Mouse (Mus musculus) liver, embryonic 15.5 days (tissue): Measurements from ENCODE around the gene Hspa1l. TPM values are rescaled to one million over a fixed set of nuclear protein-coding genes. Genes with fewer than 3 reads are reported as not detected.
"Not testable (repeated sequence)": the region's sequence is repeated elsewhere in the genome, so short reads cannot be mapped to it uniquely, and the experiment has no call there.

Source experiments
- ATAC-seq: fragments of 200-750 bp; cut with Nextera tagmentation; 2 replicates; pipeline ENCODE4 v1.8.0; 2017; ENCODE audit warnings: moderate number of reproducible peaks, mild to moderate bottlenecking, moderate library complexity; ENCODE audit not compliant: insufficient read depth
- H3K27ac ChIP-seq: fragments of 300-500 bp; sonication (generic); replicated peaks from 2 replicates; pipeline ENCODE4 v1.5.1; 2015; ENCODE audit warnings: mild to moderate bottlenecking, inconsistent platforms
- H3K27me3 ChIP-seq: fragments of 300-500 bp; sonication (generic); 2 replicates; pipeline ENCODE4 v1.6.1; 2015; ENCODE audit warnings: mild to moderate bottlenecking, inconsistent platforms
- H3K36me3 ChIP-seq: fragments of 300-500 bp; sonication (generic); replicated peaks from 2 replicates; pipeline ENCODE4 v1.6.1; 2015; ENCODE audit warnings: moderate library complexity, mild to moderate bottlenecking, inconsistent platforms
- H3K4me1 ChIP-seq: fragments of 300-500 bp; sonication (generic); replicated peaks from 2 replicates; pipeline ENCODE4 v1.6.1; 2015; ENCODE audit warnings: inconsistent platforms
- H3K4me2 ChIP-seq: fragments of 300-500 bp; sonication (generic); 2 replicates; pipeline ENCODE4 v1.6.1; 2015; ENCODE audit warnings: moderate library complexity, mild to moderate bottlenecking, inconsistent platforms
- H3K4me3 ChIP-seq: fragments of 300-500 bp; sonication (generic); replicated peaks from 2 replicates; pipeline ENCODE4 v1.5.1; 2015; ENCODE audit warnings: mild to moderate bottlenecking, inconsistent platforms
- H3K9ac ChIP-seq: fragments of 300-500 bp; sonication (generic); 2 replicates; pipeline ENCODE4 v1.6.1; 2015; ENCODE audit warnings: moderate library complexity, mild to moderate bottlenecking, inconsistent platforms
- H3K9me3 ChIP-seq: fragments of 300-500 bp; sonication (generic); replicated peaks from 2 replicates; pipeline ENCODE4 v1.6.1; 2016; ENCODE audit warnings: inconsistent platforms
- WGBS: fragments of 180-500 bp; shearing (Covaris S2); methylation state at CpG from one replicate; pipeline ENCODE4 v1.1.7; 2015; ENCODE audit warnings: mixed read lengths; ENCODE audit not compliant: insufficient replicate concordance; 5-methylcytosine and 5-hydroxymethylcytosine counted together
- polyA plus RNA-seq: library from polyadenylated mRNA; unstranded; fragments of >200 nt; fragmentation: Nextera tagmentation; extraction: Ambion mirVana; gene quantifications from 2 replicates; pipeline ENCODE4 v1.2.1, GENCODE M21; 2015

Hspa1l gene
- polyA plus RNA-seq, 1 experiment from 2014 or later: 0.25 TPM

GRCm38 (mm10) chr17:34951636-34952377, 20.7 kb upstream of the Hspa1l start:
- H3K9me3 ChIP-seq: no peaks in the 10 kb centered on the region
- ATAC-seq: peak; percentile 16
- peak overlapping the region; percentile 86 for H3K4me2 ChIP-seq
- peak overlapping the region; percentile 81 for H3K27ac ChIP-seq
- peaks cover 17% of the 10 kb centered on the region for H3K27me3 ChIP-seq
- peaks cover 17% of the 10 kb centered on the region for H3K36me3 ChIP-seq
- WGBS: under 1% methylated on average over 29 of the region's 29 CpGs
- peaks cover 36% of the 10 kb centered on the region for H3K4me1 ChIP-seq
- peak overlapping the region; percentile 78 for H3K9ac ChIP-seq
- H3K4me3 ChIP-seq: peak overlapping the region; percentile 73

GRCm38 (mm10) chr17:34952378-34953040, 20.0 kb upstream of the Hspa1l start:
- Histone ChIP-seq H3K27me3 (peaks cover 24% of the 10 kb centered on the region), H3K36me3 (peaks cover 17% of the 10 kb centered on the region), H3K4me1 (peaks cover 36% of the 10 kb centered on the region), H3K4me2 (peak overlapping the region; percentile 86), H3K27ac (peak overlapping the region; percentile 81), H3K9me3 (no peaks in the 10 kb centered on the region), H3K4me3 (peak overlapping the region; percentile 73), H3K9ac (peak overlapping the region; percentile 78)
- ATAC-seq: peak; percentile 73
- under 1% methylated on average over 23 of the region's 23 CpGs for WGBS

- H3K9me3 ChIP-seq: no peaks in the 10 kb centered on the region
- ATAC-seq: no peak
- H3K36me3 ChIP-seq: peaks cover 17% of the 10 kb centered on the region
- no peak overlapping the region for H3K9ac ChIP-seq
- H3K4me3 ChIP-seq: peak overlapping the region; percentile 73; the same call in 1 of the 2 replicates
- H3K27me3 ChIP-seq: peaks cover 28% of the 10 kb centered on the region
- H3K4me2 ChIP-seq: peak overlapping the region; percentile 86; the same call in 1 of the 2 replicates
- peaks cover 36% of the 10 kb centered on the region for H3K4me1 ChIP-seq
- H3K27ac ChIP-seq: no peak overlapping the region
- WGBS: 63% methylated on average over 3 of the region's 3 CpGs
These were observed 19.2 kb upstream of the Hspa1l start for GRCm38 (mm10) chr17:34953258-34953657.

DNA sequence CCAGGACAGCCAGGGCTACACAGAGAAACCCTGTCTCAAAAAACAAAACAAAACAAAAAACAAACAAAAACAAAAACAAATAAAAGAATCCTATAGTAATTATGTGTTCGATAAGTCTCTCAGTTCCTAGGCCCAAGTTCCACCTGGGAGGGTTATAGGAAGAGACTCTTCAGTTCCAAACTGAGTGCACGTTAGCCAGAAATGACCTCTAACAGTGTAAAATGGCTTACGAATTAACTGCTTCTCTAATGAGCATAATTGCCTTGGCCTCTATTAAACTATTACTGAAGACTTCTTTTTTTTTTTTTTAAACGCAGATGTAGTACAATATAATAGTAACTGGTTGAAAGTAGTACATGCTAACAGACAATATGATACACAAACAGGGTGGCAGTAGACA, 18.6 kb upstream of the Hspa1l start:
- H3K9ac ChIP-seq: no peak overlapping the region
- H3K36me3 ChIP-seq: peaks cover 17% of the 10 kb centered on the region
- H3K27ac ChIP-seq: no peak overlapping the region
- H3K4me2 ChIP-seq: no peak overlapping the region
- H3K27me3 ChIP-seq: peaks cover 32% of the 10 kb centered on the region
- no peak overlapping the region for H3K4me3 ChIP-seq
- WGBS: 72% methylated on average over 4 of the region's 4 CpGs
- peaks cover 32% of the 10 kb centered on the region for H3K4me1 ChIP-seq
- no peak for ATAC-seq
- no peaks in the 10 kb centered on the region for H3K9me3 ChIP-seq

DNA sequence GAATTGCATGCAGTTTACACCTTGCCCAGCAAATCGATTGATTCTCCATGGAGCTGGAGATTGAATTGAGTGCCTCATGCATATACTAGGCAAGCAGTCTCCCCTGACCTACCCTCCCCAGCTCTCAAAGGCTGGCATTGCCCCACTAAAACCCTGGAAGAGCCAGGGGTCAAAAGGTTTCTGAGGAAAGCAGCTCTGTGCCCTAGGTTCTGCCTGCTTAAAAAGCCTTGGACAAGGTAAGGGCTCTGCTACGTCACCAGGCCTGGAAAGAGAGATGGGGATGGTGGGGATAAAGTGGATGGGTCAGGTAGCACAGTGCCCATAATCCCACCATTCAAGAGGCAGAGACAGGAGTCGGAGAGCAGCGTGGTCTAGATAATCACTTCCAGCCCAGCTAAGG, 17.7 kb upstream of the Hspa1l start:
- no peak overlapping the region for H3K27ac ChIP-seq
- no peak for ATAC-seq
- H3K36me3 ChIP-seq: peaks cover 12% of the 10 kb centered on the region
- no peak overlapping the region for H3K9ac ChIP-seq
- peaks cover 34% of the 10 kb centered on the region for H3K4me1 ChIP-seq
- no peaks in the 10 kb centered on the region for H3K9me3 ChIP-seq
- H3K4me2 ChIP-seq: no peak overlapping the region
- H3K4me3 ChIP-seq: no peak overlapping the region
- H3K27me3 ChIP-seq: peaks cover 40% of the 10 kb centered on the region
- 72% methylated on average over 4 of the region's 4 CpGs for WGBS

DNA sequence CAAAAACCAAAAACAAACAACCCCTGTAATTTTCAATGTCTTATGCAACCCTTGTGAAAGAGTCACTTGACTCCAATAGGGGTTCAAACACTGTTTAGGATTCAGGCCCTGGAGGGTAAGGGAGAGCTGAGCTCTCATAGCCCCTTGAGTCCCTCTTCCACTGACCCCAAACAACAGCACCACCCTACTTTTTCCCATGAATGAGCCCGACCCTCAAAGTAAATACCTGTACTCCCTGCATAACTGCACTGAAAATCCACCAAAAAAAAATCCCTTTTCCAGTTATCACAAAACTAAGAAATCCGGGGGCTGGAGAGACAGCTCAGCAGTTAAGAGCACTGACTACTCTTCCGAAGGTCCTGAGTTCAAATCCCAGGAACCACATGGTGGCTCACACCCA, 16.6 kb upstream of the Hspa1l start:
- WGBS: 54% methylated on average over 3 of the region's 3 CpGs

DNA sequence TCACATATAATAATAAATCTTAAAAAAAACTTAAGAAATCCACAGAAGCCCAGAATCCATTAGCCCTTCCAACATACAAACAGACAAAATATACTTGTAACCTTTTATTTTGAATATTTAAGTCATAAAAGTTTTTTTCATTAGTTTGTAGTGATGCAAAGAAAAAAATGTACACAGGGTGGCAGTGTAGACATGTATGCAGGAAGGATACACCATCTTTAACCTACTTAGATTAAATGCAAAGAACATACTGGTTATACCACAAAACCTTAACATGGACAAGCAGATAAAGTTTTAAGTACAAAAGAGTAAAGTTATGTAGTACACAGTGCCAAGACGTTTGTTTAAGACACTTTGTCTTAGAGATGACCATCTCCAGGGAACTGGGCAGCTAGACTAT, 16.2 kb upstream of the Hspa1l start:
- WGBS: 9% methylated on average over 1 of the region's 1 CpGs
- no peak overlapping the region for H3K27ac ChIP-seq

More for the DNA sequence above, 16.6 kb upstream of the Hspa1l start:
- Histone ChIP-seq H3K4me1 (peaks cover 32% of the 10 kb centered on the region), H3K4me2 (no peak overlapping the region), H3K27ac (no peak overlapping the region), H3K9me3 (no peaks in the 10 kb centered on the region), H3K4me3 (no peak overlapping the region), H3K27me3 (peaks cover 50% of the 10 kb centered on the region), H3K36me3 (peaks cover 1% of the 10 kb centered on the region), H3K9ac (no peak overlapping the region)
- ATAC-seq: no peak

GRCm38 (mm10) chr17:34957291-34957690, 15.2 kb upstream of the Hspa1l start:
- not testable (repeated sequence) for H3K4me2 ChIP-seq, H3K9me3 ChIP-seq, H3K27ac ChIP-seq, H3K4me3 ChIP-seq, H3K9ac ChIP-seq, H3K36me3 ChIP-seq, ATAC-seq
- 28% methylated on average over 37 of the region's 40 CpGs for WGBS
- peaks cover 62% of the 10 kb centered on the region for H3K27me3 ChIP-seq
- peaks cover 19% of the 10 kb centered on the region for H3K4me1 ChIP-seq

More for the DNA sequence above, 16.2 kb upstream of the Hspa1l start:
- H3K4me2 ChIP-seq: no peak overlapping the region
- H3K4me1 ChIP-seq: peaks cover 27% of the 10 kb centered on the region
- H3K9ac ChIP-seq: no peak overlapping the region
- peaks cover 53% of the 10 kb centered on the region for H3K27me3 ChIP-seq
- no peaks in the 10 kb centered on the region for H3K36me3 ChIP-seq
- no peak overlapping the region for H3K4me3 ChIP-seq
- ATAC-seq: no peak
- H3K9me3 ChIP-seq: no peaks in the 10 kb centered on the region

DNA sequence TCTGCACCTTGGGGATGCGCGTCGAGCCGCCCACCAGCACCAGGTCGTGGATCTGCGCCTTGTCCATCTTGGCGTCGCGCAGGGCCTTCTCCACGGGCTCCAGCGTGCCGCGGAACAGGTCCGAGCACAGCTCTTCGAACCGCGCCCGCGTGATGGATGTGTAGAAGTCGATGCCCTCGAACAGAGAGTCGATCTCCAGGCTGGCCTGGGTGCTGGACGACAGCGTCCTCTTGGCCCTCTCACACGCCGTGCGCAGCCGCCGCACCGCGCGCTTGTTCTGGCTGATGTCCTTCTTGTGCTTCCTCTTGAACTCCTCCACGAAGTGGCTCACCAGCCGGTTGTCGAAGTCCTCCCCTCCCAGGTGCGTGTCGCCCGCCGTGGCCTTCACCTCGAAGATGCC, 14.5 kb upstream of the Hspa1l start:
- not testable (repeated sequence) for ATAC-seq, H3K9me3 ChIP-seq, H3K27ac ChIP-seq, H3K4me3 ChIP-seq, H3K9ac ChIP-seq, H3K4me2 ChIP-seq, H3K36me3 ChIP-seq
- Histone ChIP-seq H3K27me3 (peaks cover 68% of the 10 kb centered on the region), H3K4me1 (peaks cover 17% of the 10 kb centered on the region)
- 28% methylated on average over 30 of the region's 40 CpGs for WGBS

DNA sequence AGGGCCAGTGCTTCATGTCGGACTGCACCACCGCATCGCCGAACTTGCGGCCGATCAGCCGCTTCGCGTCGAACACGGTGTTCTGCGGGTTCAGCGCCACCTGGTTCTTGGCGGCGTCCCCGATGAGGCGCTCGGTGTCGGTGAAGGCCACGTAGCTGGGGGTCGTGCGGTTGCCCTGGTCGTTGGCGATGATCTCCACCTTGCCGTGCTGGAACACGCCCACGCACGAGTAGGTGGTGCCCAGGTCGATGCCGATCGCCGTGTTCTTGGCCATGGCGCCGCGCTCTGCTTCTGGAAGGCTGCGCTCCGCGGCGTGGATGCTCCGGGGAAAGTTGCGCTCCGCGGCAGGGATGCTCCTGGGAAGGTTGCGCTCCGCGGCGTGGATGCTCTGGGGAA, 13.8 kb upstream of the Hspa1l start:
- Histone ChIP-seq H3K4me3 (peak overlapping the region; percentile 62), H3K4me2 (peak overlapping the region; percentile 91), H3K4me1 (peaks cover 12% of the 10 kb centered on the region), H3K27me3 (peaks cover 74% of the 10 kb centered on the region)
- not testable (repeated sequence) for H3K9ac ChIP-seq, H3K27ac ChIP-seq, H3K36me3 ChIP-seq, H3K9me3 ChIP-seq
- WGBS: 3% methylated on average over 28 of the region's 47 CpGs
- peak; percentile 14 for ATAC-seq

- Histone ChIP-seq H3K27me3 (peaks cover 78% of the 10 kb centered on the region), H3K4me3 (peak within 1 kb of the TSS; percentile 62), H3K27ac (peak within 1 kb of the TSS; percentile 81), H3K4me2 (peak within 1 kb of the TSS; percentile 91), H3K9ac (peak within 1 kb of the TSS; percentile 67), H3K4me1 (peaks cover 12% of the 10 kb centered on the region)
- under 1% methylated on average over 32 of the region's 32 CpGs for WGBS
- peak; percentile 81 for ATAC-seq
- H3K36me3 ChIP-seq, H3K9me3 ChIP-seq: not testable (repeated sequence)
These were observed 13.2 kb upstream of the Hspa1l start, which contains the start of gene Hspa1b for GRCm38 (mm10) chr17:34959130-34959778. Gene Hspa1b (minus strand): TSS chr17:34959238.
